Mouse (Mus musculus): Measurements from ENCODE around the gene Noct.

DNA sequence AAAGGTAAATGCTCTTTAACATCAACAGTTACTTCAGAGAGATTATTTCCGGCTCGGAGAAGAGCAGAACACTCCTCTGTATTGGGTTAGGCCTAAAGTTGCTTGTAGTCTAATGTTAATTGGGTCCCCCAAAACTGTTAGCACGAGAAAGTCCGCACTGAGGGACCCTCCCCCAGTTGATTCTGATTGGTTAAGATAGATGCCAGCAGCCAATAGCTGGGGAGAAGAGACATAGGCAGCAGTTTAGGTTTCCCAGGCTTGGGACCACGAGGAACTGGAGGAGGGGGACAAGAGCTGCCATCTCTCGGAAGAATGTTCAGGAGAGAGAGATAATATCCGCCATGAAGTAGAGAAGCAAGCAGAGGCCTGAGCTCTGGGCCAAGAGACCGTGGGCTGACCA, 28.5 kb upstream of the Noct start:
- no peak for TF ChIP-seq CTCF (IDR thresholded peaks at IDR 0.05; ENCODE audit: insufficient read depth, low read depth, low read length)
- TF ChIP-seq POLR2A (IDR thresholded peaks at IDR 0.05; ENCODE audit: insufficient read depth, low read depth, low read length): no peak
